Mouse (Mus musculus) C2C12 (cell line): ENCODE results near the gene Sowahd. TPM values are rescaled to one million over a fixed set of nuclear protein-coding genes. Genes with fewer than 3 reads are reported as not detected.

Experiments
- H3K27me3 ChIP-seq: one replicate; pipeline ENCODE4 v1.6.1; 2011; ENCODE audit not compliant: control insufficient read depth, insufficient read depth, insufficient read length
- H3K36me3 ChIP-seq: one replicate; pipeline ENCODE4 v1.6.1; 2011; ENCODE audit not compliant: control insufficient read depth, insufficient read depth
- H3K4me3 ChIP-seq: one replicate; pipeline ENCODE4 v1.5.1; 2011; ENCODE audit warnings: mild to moderate bottlenecking, control low read depth; ENCODE audit not compliant: poor library complexity, insufficient read depth, severe bottlenecking
- H3K79me2 ChIP-seq: one replicate; pipeline ENCODE4 v1.6.1; 2011; ENCODE audit not compliant: control insufficient read depth, insufficient read depth
- H3K79me3 ChIP-seq: one replicate; pipeline ENCODE4 v1.6.1; 2011; ENCODE audit warnings: low read depth, control low read depth
- H3ac ChIP-seq: one replicate; pipeline ENCODE3; 2011; ENCODE audit warnings: low read depth; ENCODE audit not compliant: control insufficient read depth, insufficient read length
- CEBPB ChIP-seq: IDR thresholded peaks from one replicate; pipeline ENCODE4 v1.6.1; 2011; ENCODE audit warnings: low read depth, mild to moderate bottlenecking, control low read depth, moderate library complexity
- CTCF ChIP-seq: IDR thresholded peaks from one replicate; pipeline ENCODE4 v1.5.1; 2011; ENCODE audit not compliant: control insufficient read depth, insufficient read depth, insufficient read length
- FOSL1 ChIP-seq: IDR thresholded peaks from one replicate; pipeline ENCODE4 v1.8.0; 2011; ENCODE audit warnings: mild to moderate bottlenecking, low read length; ENCODE audit not compliant: poor library complexity, insufficient read depth, severe bottlenecking
- MAX ChIP-seq: IDR thresholded peaks from one replicate; pipeline ENCODE4 v1.6.1; 2011; ENCODE audit warnings: mild to moderate bottlenecking, control low read depth
- MYOD1 ChIP-seq: IDR thresholded peaks from one replicate; pipeline ENCODE4 v1.6.1; 2011; ENCODE audit warnings: low read depth; ENCODE audit not compliant: control insufficient read depth, insufficient read length
- MYOG ChIP-seq: IDR thresholded peaks from one replicate; pipeline ENCODE4 v1.6.1; 2011; ENCODE audit not compliant: control insufficient read depth, insufficient read length; ENCODE audit errors: extremely low read depth
- USF1 ChIP-seq: IDR thresholded peaks from one replicate; pipeline ENCODE4 v1.6.1; 2011; ENCODE audit warnings: low read depth, mild to moderate bottlenecking, control low read depth, moderate library complexity
- polyA plus RNA-seq: library from polyadenylated mRNA; unstranded; fragments of >200 nt; fragmentation: generic; extraction: Trizol; gene quantifications from one replicate; pipeline ENCODE4 v1.2.1, GENCODE M21; 2012; ENCODE audit warnings: missing spikeins

Gene Sowahd
- polyA plus RNA-seq, 1 experiment = not detected

- TF ChIP-seq MYOD1 = no peak
- TF ChIP-seq CTCF = no peak
- TF ChIP-seq CEBPB = no peak
- no peak for TF ChIP-seq FOSL1
- no peak for TF ChIP-seq MAX
- TF ChIP-seq MYOG = no peak
- no peak for TF ChIP-seq USF1
- H3ac ChIP-seq = no peak overlapping the region
- no peaks in the 10 kb centered on the region for H3K79me2 ChIP-seq
- H3K36me3 ChIP-seq = peaks cover 26% of the 10 kb centered on the region
- H3K27me3 ChIP-seq = no peaks in the 10 kb centered on the region
- no peaks in the 10 kb centered on the region for H3K79me3 ChIP-seq
- H3K4me3 ChIP-seq = no peak overlapping the region
These were observed 50.0 kb downstream of the Sowahd start for GRCm38 (mm10) chrX:37098681-37099080.

Other genes with a start within 250 kb of the Sowahd start
- 64.8 TPM for gene Ube2a, start 174.9 kb upstream of the Sowahd start, polyA plus RNA-seq
- gene C330007P06Rik, start 174.7 kb upstream of the Sowahd start, polyA plus RNA-seq = 6.3 TPM
- gene Nkrf, start 145.9 kb upstream of the Sowahd start, polyA plus RNA-seq = 4.3 TPM
- 18.7 TPM for gene Sept6, start 57.1 kb upstream of the Sowahd start, polyA plus RNA-seq
- 2,645 TPM for gene Rpl39, start 36.6 kb downstream of the Sowahd start, polyA plus RNA-seq
- gene Upf3b, start 61.5 kb downstream of the Sowahd start, polyA plus RNA-seq = 4.3 TPM
- 3.2 TPM for gene Nkap, start 78.0 kb downstream of the Sowahd start, polyA plus RNA-seq
- gene Akap14, start 120.0 kb downstream of the Sowahd start, polyA plus RNA-seq = 0.04 TPM
- gene Ndufa1, start 142.3 kb downstream of the Sowahd start, polyA plus RNA-seq = 254 TPM
- gene Rnf113a1, start 142.4 kb downstream of the Sowahd start, polyA plus RNA-seq = 4.5 TPM
- not detected for gene Gm9, start 162.2 kb downstream of the Sowahd start, polyA plus RNA-seq
- not detected for gene Rhox1, start 173.4 kb downstream of the Sowahd start, polyA plus RNA-seq
- gene Rhox2a, start 196.1 kb downstream of the Sowahd start, polyA plus RNA-seq = not detected
- gene Rhox3a, start 201.1 kb downstream of the Sowahd start, polyA plus RNA-seq = not detected
- not detected for gene Rhox4a, start 216.5 kb downstream of the Sowahd start, polyA plus RNA-seq